Mouse (Mus musculus) kidney, adult 2 months (tissue): ENCODE measurements around the gene Nrp1. TPM values are rescaled to one million over a fixed set of nuclear protein-coding genes. Genes with fewer than 3 reads are reported as not detected.

Source experiments
- DNase-seq: peaks from one replicate; pipeline ENCODE4 v3.0.0; 2021
- H3K27ac ChIP-seq: fragments of 200-500 bp; 2 replicates; pipeline ENCODE4 v1.5.1; 2012; ENCODE audit warnings: low read depth, low read length, control low read depth, inconsistent platforms; ENCODE audit not compliant: insufficient read depth
- H3K27me3 ChIP-seq: fragments of 200-500 bp; replicated peaks from 2 replicates; pipeline ENCODE4 v1.6.1; 2012; ENCODE audit warnings: mild to moderate bottlenecking, moderate library complexity, low read length, inconsistent platforms; ENCODE audit not compliant: control insufficient read depth, insufficient read depth
- H3K36me3 ChIP-seq: fragments of 200-500 bp; 2 replicates; pipeline ENCODE4 v1.6.1; 2012; ENCODE audit warnings: mild to moderate bottlenecking, moderate library complexity, low read length, inconsistent platforms; ENCODE audit not compliant: control insufficient read depth, insufficient read depth
- H3K4me1 ChIP-seq: fragments of 200-500 bp; 2 replicates; pipeline ENCODE4 v1.6.1; 2011; ENCODE audit warnings: low read length; ENCODE audit not compliant: control insufficient read depth, insufficient read depth
- H3K4me3 ChIP-seq: fragments of 200-500 bp; 2 replicates; pipeline ENCODE4 v1.5.1; 2011; ENCODE audit warnings: mild to moderate bottlenecking, low read depth, low read length, control low read depth; ENCODE audit not compliant: insufficient read depth
- CTCF ChIP-seq: fragments of 200-500 bp; conservative IDR thresholded peaks from 2 replicates; pipeline ENCODE4 v1.5.1; 2011; ENCODE audit warnings: low read depth, mild to moderate bottlenecking, control low read depth, low read length, moderate library complexity, mixed read lengths; ENCODE audit not compliant: insufficient read depth, insufficient read length
- POLR2A ChIP-seq: fragments of 200-500 bp; IDR thresholded peaks from one replicate; pipeline ENCODE4 v1.6.1; 2011; ENCODE audit warnings: low read depth, low read length, control low read depth
- WGBS: fragments of 180-500 bp; shearing (Covaris S2); methylation state at CpG from one replicate; pipeline ENCODE4 v1.1.7; 2018; 5-methylcytosine and 5-hydroxymethylcytosine counted together
- polyA plus RNA-seq: library from polyadenylated mRNA; depleted of rRNA; stranded (reverse); fragments of >200 nt; gene quantifications from 2 replicates; pipeline ENCODE4 v1.2.3, GENCODE M21; 2012

Nrp1 gene
- polyA plus RNA-seq, 1 experiment, result 54.3 TPM

- 45% methylated on average over 2 of the region's 2 CpGs for WGBS
- no peaks in the 10 kb centered on the region for H3K27me3 ChIP-seq
- peak; percentile 87 for DNase-seq
- H3K4me1 ChIP-seq, result peaks cover 18% of the 10 kb centered on the region
- no peak overlapping the region for H3K4me3 ChIP-seq
- no peaks in the 10 kb centered on the region for H3K36me3 ChIP-seq
- no peak for TF ChIP-seq CTCF
- TF ChIP-seq POLR2A, result no peak
- peak overlapping the region; percentile 91 for H3K27ac ChIP-seq
These were observed 28.7 kb downstream of the Nrp1 start for GRCm38 (mm10) chr8:128386963-128387621.

DNA sequence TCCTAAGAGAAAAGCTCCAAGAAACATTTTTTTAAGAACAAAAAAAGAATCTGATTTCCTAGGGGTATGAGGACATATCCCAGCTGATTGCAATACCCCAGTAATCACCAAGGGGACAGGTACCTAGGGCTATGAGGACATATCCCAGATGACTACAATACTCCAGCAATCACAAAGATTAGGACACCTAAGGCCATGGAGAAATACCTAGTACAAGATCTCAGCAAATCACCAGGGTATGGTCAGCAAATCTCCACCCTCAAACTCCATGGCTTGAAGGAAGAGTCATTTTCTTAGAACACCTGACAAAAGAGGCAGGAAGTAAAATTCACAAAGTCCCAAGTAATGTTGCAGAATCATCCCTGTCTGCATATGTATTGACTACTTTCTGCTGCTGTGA is 32.4 kb downstream of the Nrp1 start:
- Histone ChIP-seq H3K27me3 (no peaks in the 10 kb centered on the region), H3K4me3 (no peak overlapping the region), H3K4me1 (peaks cover 15% of the 10 kb centered on the region), H3K27ac (no peak overlapping the region), H3K36me3 (no peaks in the 10 kb centered on the region)
- no peak for TF ChIP-seq POLR2A
- TF ChIP-seq CTCF, result no peak
- no peak for DNase-seq

- no peaks in the 10 kb centered on the region for H3K36me3 ChIP-seq
- no peak for TF ChIP-seq CTCF
- TF ChIP-seq POLR2A, result no peak
- no peaks in the 10 kb centered on the region for H3K27me3 ChIP-seq
- peaks cover 16% of the 10 kb centered on the region for H3K4me1 ChIP-seq
- no peak overlapping the region for H3K4me3 ChIP-seq
- DNase-seq, result no peak
- H3K27ac ChIP-seq, result no peak overlapping the region
- WGBS, result 77% methylated on average over 4 of the region's 4 CpGs
These were observed 32.9 kb downstream of the Nrp1 start for GRCm38 (mm10) chr8:128391182-128391760.

GRCm38 (mm10) chr8:128394671-128395193 is 36.3 kb downstream of the Nrp1 start:
- Histone ChIP-seq H3K4me3 (no peak overlapping the region), H3K36me3 (no peaks in the 10 kb centered on the region), H3K27me3 (no peaks in the 10 kb centered on the region), H3K4me1 (peaks cover 14% of the 10 kb centered on the region), H3K27ac (no peak overlapping the region)
- no peak for TF ChIP-seq CTCF
- no peak for TF ChIP-seq POLR2A
- no peak for DNase-seq
- 55% methylated on average over 5 of the region's 5 CpGs for WGBS

DNA sequence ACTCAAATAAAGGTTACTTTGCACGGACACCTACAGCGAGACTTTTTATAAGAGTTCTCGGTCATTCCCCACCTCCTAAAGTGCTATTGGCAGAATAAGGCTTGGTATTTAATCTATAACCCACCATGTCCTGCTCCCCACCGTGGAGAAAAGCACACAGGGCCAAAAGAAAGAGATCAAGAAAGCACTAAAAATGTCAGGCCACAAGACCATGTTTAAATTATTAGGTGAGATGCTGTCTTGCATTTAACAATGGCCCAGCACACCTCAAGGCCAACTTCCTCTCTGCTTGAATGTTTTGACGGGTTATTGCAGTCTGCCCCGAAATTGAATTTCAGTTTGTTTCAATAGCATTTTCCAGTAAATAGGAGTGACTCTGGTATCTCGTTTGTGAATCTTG is 38.6 kb downstream of the Nrp1 start:
- Histone ChIP-seq H3K36me3 (no peaks in the 10 kb centered on the region), H3K27me3 (no peaks in the 10 kb centered on the region), H3K4me1 (peaks cover 17% of the 10 kb centered on the region), H3K4me3 (no peak overlapping the region), H3K27ac (no peak overlapping the region)
- TF ChIP-seq CTCF (no peak), POLR2A (no peak)
- no peak for DNase-seq
- 51% methylated on average over 7 of the region's 7 CpGs for WGBS

DNA sequence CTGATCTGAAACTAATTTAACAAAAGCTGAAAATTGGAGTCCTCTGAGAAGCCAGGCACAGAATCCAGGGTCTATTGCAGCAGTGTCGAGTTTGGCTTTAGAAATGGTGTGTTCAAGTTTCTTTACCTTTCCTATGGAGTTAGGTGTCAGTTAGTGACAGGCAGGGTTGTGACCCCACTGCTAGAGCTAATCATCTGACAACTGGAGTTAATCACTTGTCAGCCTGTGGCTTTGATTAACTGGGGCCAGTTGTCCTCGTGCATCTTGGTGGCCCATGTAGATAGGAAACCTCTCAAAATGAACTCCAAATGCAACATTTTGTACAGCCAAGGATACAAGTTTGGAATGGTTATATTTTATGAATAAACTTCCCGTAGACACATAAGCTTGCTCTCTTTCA is 39.0 kb downstream of the Nrp1 start:
- H3K27ac ChIP-seq, result no peak overlapping the region

GRCm38 (mm10) chr8:128398472-128399091 is 40.2 kb downstream of the Nrp1 start:
- no peaks in the 10 kb centered on the region for H3K27me3 ChIP-seq
- H3K4me1 ChIP-seq, result peaks cover 17% of the 10 kb centered on the region
- TF ChIP-seq POLR2A, result no peak
- TF ChIP-seq CTCF, result no peak
- 79% methylated on average over 11 of the region's 11 CpGs for WGBS
- DNase-seq, result no peak
- H3K4me3 ChIP-seq, result no peak overlapping the region
- no peak overlapping the region for H3K27ac ChIP-seq
- no peaks in the 10 kb centered on the region for H3K36me3 ChIP-seq

More for the DNA sequence above, 39.0 kb downstream of the Nrp1 start:
- H3K27me3 ChIP-seq, result no peaks in the 10 kb centered on the region
- no peak overlapping the region for H3K4me3 ChIP-seq
- TF ChIP-seq CTCF (no peak), POLR2A (no peak)
- DNase-seq, result no peak
- H3K4me1 ChIP-seq, result peaks cover 17% of the 10 kb centered on the region
- no peaks in the 10 kb centered on the region for H3K36me3 ChIP-seq
- 74% methylated on average over 3 of the region's 3 CpGs for WGBS
